Mouse (Mus musculus): Measurements from ENCODE around the gene Fgd2. TPM values are rescaled to one million over a fixed set of nuclear protein-coding genes. Genes with fewer than 3 reads are reported as not detected.
A peak's percentile ranks its signal among the peaks of the same experiment; 100 is the strongest.
"Not testable (repeated sequence)": the region's sequence is repeated elsewhere in the genome, so short reads cannot be mapped to it uniquely, and the experiment has no call there.

The Fgd2 gene
- polyA plus RNA-seq, 1 experiment from 2014 or later, result 6.7 TPM

GRCm38 (mm10) chr17:29339170-29339768 is 21.4 kb upstream of the Fgd2 start:
- no peaks in the 10 kb centered on the region for H3K9me3 ChIP-seq
- no peaks in the 10 kb centered on the region for H3K27me3 ChIP-seq
- H3K4me2 ChIP-seq (replicated peaks), result no peak overlapping the region
- peak overlapping the region; percentile 9; the same call in 1 of the 2 replicates for H3K9ac ChIP-seq
- peaks cover 81% of the 10 kb centered on the region for H3K36me3 ChIP-seq
- peaks cover 31% of the 10 kb centered on the region for H3K4me1 ChIP-seq
- H3K4me3 ChIP-seq, result no peak overlapping the region
- WGBS, result 78% methylated on average over 11 of the region's 11 CpGs
- ATAC-seq (ENCODE audit: low FRiP score, low read depth), result no peak
- peak overlapping the region; percentile 48; the same call in 1 of the 2 replicates for H3K27ac ChIP-seq

- Histone ChIP-seq H3K27ac (peak overlapping the region; percentile 85), H3K4me1 (peaks cover 37% of the 10 kb centered on the region), H3K9ac (peak overlapping the region; percentile 32), H3K4me2 (replicated peaks) (peak overlapping the region; percentile 44), H3K36me3 (peaks cover 76% of the 10 kb centered on the region), H3K9me3 (no peaks in the 10 kb centered on the region), H3K4me3 (no peak overlapping the region), H3K27me3 (no peaks in the 10 kb centered on the region)
- 70% methylated on average over 18 of the region's 18 CpGs for WGBS
- no peak for ATAC-seq (ENCODE audit: low FRiP score, low read depth)
Measured at GRCm38 (mm10) chr17:29340406-29341261, 20.1 kb upstream of the Fgd2 start.

DNA sequence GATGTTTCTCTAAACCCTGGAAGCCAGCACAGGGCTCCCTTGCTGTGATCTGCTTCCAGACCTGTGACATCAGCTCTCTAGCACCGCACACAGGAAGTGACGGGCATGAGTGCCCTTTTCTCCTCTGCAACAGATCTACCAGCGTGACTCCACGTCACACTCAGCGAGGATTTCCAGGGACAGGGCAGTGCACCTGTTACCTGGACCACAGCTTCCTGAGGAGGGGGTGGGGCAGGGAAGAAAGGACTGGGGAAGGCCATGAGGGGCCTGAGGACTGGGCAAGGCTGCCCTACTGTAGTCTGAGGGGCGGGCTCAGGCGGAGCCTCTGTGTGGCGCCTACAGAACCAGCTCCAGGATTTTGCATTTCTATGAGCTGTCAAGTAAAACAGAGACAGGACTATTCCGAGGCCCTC is 19.1 kb upstream of the Fgd2 start:
- Histone ChIP-seq H3K4me3 (no peak overlapping the region), H3K9ac (peak overlapping the region; percentile 32), H3K4me1 (peaks cover 47% of the 10 kb centered on the region), H3K27ac (peak overlapping the region; percentile 85), H3K4me2 (replicated peaks) (peak overlapping the region; percentile 44), H3K9me3 (no peaks in the 10 kb centered on the region), H3K27me3 (no peaks in the 10 kb centered on the region), H3K36me3 (peaks cover 66% of the 10 kb centered on the region)
- 35% methylated on average over 9 of the region's 9 CpGs for whole genome bisulfite sequencing
- ATAC-seq (ENCODE audit: low FRiP score, low read depth), result peak; percentile 38

GRCm38 (mm10) chr17:29342010-29342910 is 18.5 kb upstream of the Fgd2 start:
- peak; percentile 74 for ATAC-seq (ENCODE audit: low FRiP score, low read depth)
- H3K27ac ChIP-seq, result peak overlapping the region; percentile 85
- H3K36me3 ChIP-seq, result peaks cover 60% of the 10 kb centered on the region
- peak overlapping the region; percentile 32 for H3K9ac ChIP-seq
- H3K4me1 ChIP-seq, result peaks cover 48% of the 10 kb centered on the region
- H3K4me2 ChIP-seq (replicated peaks), result peak overlapping the region; percentile 44
- H3K27me3 ChIP-seq, result no peaks in the 10 kb centered on the region
- no peaks in the 10 kb centered on the region for H3K9me3 ChIP-seq
- no peak overlapping the region for H3K4me3 ChIP-seq
- 42% methylated on average over 13 of the region's 13 CpGs for WGBS

DNA sequence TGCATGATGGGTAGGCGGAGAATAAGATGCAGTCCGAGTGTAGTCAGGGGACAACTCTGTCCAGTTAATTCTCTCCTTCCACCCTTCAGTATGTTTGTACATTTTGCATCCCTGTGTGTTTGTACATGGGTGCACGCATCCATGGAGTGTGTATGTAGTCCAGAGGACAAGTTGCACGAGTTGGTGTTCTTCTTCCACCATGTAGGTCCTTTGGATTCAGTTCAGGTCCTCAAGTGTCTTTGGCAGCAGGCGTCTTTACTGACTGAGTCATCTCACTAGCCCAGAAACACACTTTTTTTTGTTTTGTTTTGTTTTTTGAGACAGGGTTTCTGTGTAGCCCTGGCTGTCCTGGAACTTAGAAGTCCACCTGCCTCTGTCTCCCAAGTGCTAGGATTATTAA is 17.5 kb upstream of the Fgd2 start:
- peaks cover 51% of the 10 kb centered on the region for H3K4me1 ChIP-seq
- no peak overlapping the region for H3K4me3 ChIP-seq
- no peak overlapping the region for H3K4me2 ChIP-seq (replicated peaks)
- H3K27me3 ChIP-seq, result no peaks in the 10 kb centered on the region
- WGBS, result 90% methylated on average over 5 of the region's 5 CpGs
- H3K9ac ChIP-seq, result no peak overlapping the region
- no peak for ATAC-seq (ENCODE audit: low FRiP score, low read depth)
- no peaks in the 10 kb centered on the region for H3K9me3 ChIP-seq
- H3K36me3 ChIP-seq, result peaks cover 50% of the 10 kb centered on the region
- H3K27ac ChIP-seq, result no peak overlapping the region

DNA sequence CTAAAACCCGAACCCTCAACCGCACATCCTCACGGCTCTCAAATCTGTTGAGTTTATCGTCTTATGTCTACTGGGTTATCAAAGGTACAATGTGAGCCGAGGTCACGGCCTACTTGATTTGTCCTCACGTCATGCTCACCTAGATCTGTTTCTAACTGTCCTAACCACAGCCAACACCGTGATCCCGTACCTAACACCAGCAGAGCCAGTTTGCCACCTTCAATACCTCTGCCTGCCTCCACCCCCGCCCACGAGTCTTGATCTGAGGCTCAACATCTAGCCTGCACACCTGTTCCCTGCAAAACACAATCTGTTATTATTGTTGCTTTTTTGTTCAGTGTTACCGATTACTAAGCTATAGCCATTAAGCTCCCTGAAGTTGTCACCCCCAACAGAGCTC is 15.4 kb upstream of the Fgd2 start:
- Histone ChIP-seq H3K4me2 (replicated peaks) (peak overlapping the region; percentile 76; the same call in 1 of the 2 replicates), H3K9ac (no peak overlapping the region), H3K9me3 (no peaks in the 10 kb centered on the region), H3K27me3 (no peaks in the 10 kb centered on the region), H3K27ac (no peak overlapping the region), H3K4me1 (peaks cover 59% of the 10 kb centered on the region), H3K4me3 (no peak overlapping the region), H3K36me3 (peaks cover 29% of the 10 kb centered on the region)
- ATAC-seq (ENCODE audit: low FRiP score, low read depth), result no peak
- WGBS, result 94% methylated on average over 12 of the region's 12 CpGs

- H3K27ac ChIP-seq, result peak overlapping the region; percentile 92
- H3K4me3 ChIP-seq, result peak overlapping the region; percentile 93
- peak overlapping the region; percentile 76 for H3K4me2 ChIP-seq (replicated peaks)
- H3K4me1 ChIP-seq, result peaks cover 46% of the 10 kb centered on the region
- no peak for ATAC-seq (ENCODE audit: low FRiP score, low read depth)
- H3K9ac ChIP-seq, result peak overlapping the region; percentile 91
- H3K27me3 ChIP-seq, result no peaks in the 10 kb centered on the region
- H3K36me3 ChIP-seq, result peaks cover 23% of the 10 kb centered on the region
- no peaks in the 10 kb centered on the region for H3K9me3 ChIP-seq
- 4% methylated on average over 11 of the region's 11 CpGs for WGBS
Measured at GRCm38 (mm10) chr17:29346496-29347125, 14.1 kb upstream of the Fgd2 start.

DNA sequence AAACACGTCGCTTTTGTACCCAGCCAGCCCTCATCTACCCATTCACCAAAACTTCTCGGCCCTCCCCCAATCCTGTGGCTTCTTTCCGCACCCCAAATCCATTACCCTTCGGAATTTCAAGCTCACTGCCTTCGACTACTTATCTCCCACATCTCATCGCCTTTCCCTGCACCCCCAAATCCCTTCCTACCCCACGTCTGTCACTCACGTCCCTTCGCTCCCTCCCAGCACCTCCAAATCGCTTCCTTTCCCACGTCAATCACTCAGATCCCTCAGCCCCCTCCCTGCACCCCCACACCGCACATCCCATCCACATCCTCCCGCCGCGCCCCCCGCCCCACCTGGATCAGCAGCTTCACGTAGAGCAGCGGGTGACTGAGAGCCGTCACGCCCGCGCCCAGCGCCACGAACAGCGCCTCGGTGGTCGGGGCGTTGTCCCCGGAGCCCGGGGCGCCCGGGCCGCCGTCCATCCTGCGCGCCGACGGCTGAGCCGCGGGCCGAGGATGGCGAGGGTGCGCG is 13.5 kb upstream of the Fgd2 start:
- under 1% methylated on average over 44 of the region's 45 CpGs for WGBS
- H3K27ac ChIP-seq, result peak overlapping the region; percentile 92
- peaks cover 40% of the 10 kb centered on the region for H3K4me1 ChIP-seq
- peak overlapping the region; percentile 93 for H3K4me3 ChIP-seq
- H3K27me3 ChIP-seq, result no peaks in the 10 kb centered on the region
- H3K36me3 ChIP-seq, result peaks cover 23% of the 10 kb centered on the region
- ATAC-seq (ENCODE audit: low FRiP score, low read depth), result peak; percentile 7; the same call in 1 of the 2 replicates
- H3K4me2 ChIP-seq (replicated peaks), result peak overlapping the region; percentile 76
- H3K9ac ChIP-seq, result peak overlapping the region; percentile 91
- H3K9me3 ChIP-seq, result no peaks in the 10 kb centered on the region

DNA sequence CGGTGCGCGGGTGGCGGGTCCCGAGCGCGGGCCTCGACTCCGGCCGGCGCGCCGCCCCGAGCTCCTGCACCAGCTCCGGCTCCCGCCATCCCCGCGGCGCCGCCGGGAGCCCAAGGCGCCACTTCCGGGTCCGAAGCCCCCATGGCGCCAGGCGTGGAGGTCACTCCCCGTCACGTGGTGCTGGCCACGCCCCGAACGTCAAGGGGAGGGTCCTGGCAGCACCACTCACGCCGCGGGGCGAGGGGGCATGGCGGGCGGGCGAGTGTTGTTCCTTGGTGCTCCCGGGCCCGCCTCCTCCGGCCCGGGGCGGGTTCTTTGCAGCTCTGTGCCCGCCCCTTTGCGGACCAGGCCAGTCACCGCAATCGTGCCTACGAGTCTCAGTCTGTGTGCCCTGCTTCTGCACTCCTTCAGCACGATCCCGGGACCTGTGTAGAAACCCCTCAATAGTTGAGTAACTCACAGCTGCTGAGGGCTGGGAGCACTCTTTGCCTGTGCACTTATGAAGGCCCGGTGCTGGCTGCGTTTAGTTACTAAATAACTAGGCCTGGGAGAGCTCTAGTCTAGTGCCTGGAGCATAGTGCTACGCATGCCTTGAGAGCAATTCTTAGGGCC is 13.0 kb upstream of the Fgd2 start, which contains the start of gene Mtch1:
Mtch1 (minus strand) TSS at position 290 of the 612 bp plus-strand sequence.
- H3K36me3 ChIP-seq, result peaks cover 19% of the 10 kb centered on the region
- peak within 1 kb of the TSS; percentile 92 for H3K27ac ChIP-seq
- peak within 1 kb of the TSS; percentile 93 for H3K4me3 ChIP-seq
- peak within 1 kb of the TSS; percentile 76 for H3K4me2 ChIP-seq (replicated peaks)
- H3K27me3 ChIP-seq, result no peaks in the 10 kb centered on the region
- H3K9me3 ChIP-seq, result no peaks in the 10 kb centered on the region
- ATAC-seq (ENCODE audit: low FRiP score, low read depth), result peak; percentile 96
- WGBS, result under 1% methylated on average over 43 of the region's 53 CpGs
- peak within 1 kb of the TSS; percentile 91 for H3K9ac ChIP-seq
- H3K4me1 ChIP-seq, result peaks cover 35% of the 10 kb centered on the region

- Histone ChIP-seq H3K27ac (no peak overlapping the region), H3K4me1 (peaks cover 30% of the 10 kb centered on the region), H3K9me3 (no peaks in the 10 kb centered on the region), H3K4me2 (replicated peaks) (no peak overlapping the region), H3K27me3 (no peaks in the 10 kb centered on the region), H3K9ac (no peak overlapping the region), H3K4me3 (no peak overlapping the region), H3K36me3 (peaks cover 7% of the 10 kb centered on the region)
- 72% methylated on average over 2 of the region's 2 CpGs for WGBS
- ATAC-seq (ENCODE audit: low FRiP score, low read depth), result no peak
Measured at GRCm38 (mm10) chr17:29348996-29349395, 11.7 kb upstream of the Fgd2 start.

GRCm38 (mm10) chr17:29351056-29351455 is 9.7 kb upstream of the Fgd2 start:
- H3K27ac ChIP-seq; H3K36me3 ChIP-seq; H3K9ac ChIP-seq; H3K27me3 ChIP-seq; H3K4me3 ChIP-seq; ATAC-seq (ENCODE audit: low FRiP score, low read depth); H3K4me2 ChIP-seq (replicated peaks); H3K9me3 ChIP-seq: not testable (repeated sequence)
- WGBS, result 78% methylated on average over 5 of the region's 5 CpGs
- peaks cover 33% of the 10 kb centered on the region for H3K4me1 ChIP-seq

Data from limb, embryonic 13.5 days (tissue).